Mouse (Mus musculus) midbrain, embryonic 10.5 days (tissue): ENCODE data around the gene Bloc1s6. TPM values are rescaled to one million over a fixed set of nuclear protein-coding genes. Genes with fewer than 3 reads are reported as not detected.

ENCODE experiments used
- DNase-seq: peaks from one replicate; pipeline ENCODE4 v3.0.0-alpha.2; 2017; ENCODE audit warnings: low spot score
- H3K27ac ChIP-seq: fragments of 300-500 bp; sonication (generic); replicated peaks from 2 replicates; pipeline ENCODE4 v1.5.1; 2016; ENCODE audit warnings: mild to moderate bottlenecking
- H3K27me3 ChIP-seq: fragments of 300-500 bp; sonication (generic); 2 replicates; pipeline ENCODE4 v1.6.1; 2016; ENCODE audit warnings: low read depth, mild to moderate bottlenecking; ENCODE audit not compliant: poor library complexity, severe bottlenecking
- H3K36me3 ChIP-seq: fragments of 300-500 bp; sonication (generic); 2 replicates; pipeline ENCODE4 v1.6.1; 2016; ENCODE audit warnings: mild to moderate bottlenecking, moderate library complexity
- H3K4me1 ChIP-seq: fragments of 300-500 bp; sonication (generic); 2 replicates; pipeline ENCODE4 v1.6.1; 2016
- H3K4me3 ChIP-seq: fragments of 300-500 bp; sonication (generic); 2 replicates; pipeline ENCODE4 v1.5.1; 2016; ENCODE audit warnings: mild to moderate bottlenecking, moderate library complexity
- H3K9me3 ChIP-seq: fragments of 300-500 bp; sonication (generic); replicated peaks from 2 replicates; pipeline ENCODE4 v1.6.1; 2016; ENCODE audit warnings: mild to moderate bottlenecking
- WGBS: fragments of 180-500 bp; shearing (Covaris S2); methylation state at CpG from one replicate; pipeline ENCODE4 v1.1.7; 2016; 5-methylcytosine and 5-hydroxymethylcytosine counted together
- polyA plus RNA-seq: library from polyadenylated mRNA; unstranded; fragments of >200 nt; fragmentation: Nextera tagmentation; extraction: Ambion mirVana; gene quantifications from 2 replicates; pipeline ENCODE4 v1.2.1, GENCODE M21; 2016

Gene Bloc1s6
- polyA plus RNA-seq, 1 experiment from 2014 or later = 76.0 TPM

- Histone ChIP-seq H3K27ac (no peak overlapping the region), H3K4me3 (no peak overlapping the region), H3K36me3 (no peaks in the 10 kb centered on the region), H3K9me3 (no peaks in the 10 kb centered on the region), H3K27me3 (no peaks in the 10 kb centered on the region), H3K4me1 (no peaks in the 10 kb centered on the region)
- DNase-seq = no peak
- WGBS = 89% methylated on average over 1 of the region's 1 CpGs
These were observed 34.6 kb downstream of the Bloc1s6 start for GRCm38 (mm10) chr2:122772899-122773298.

GRCm38 (mm10) chr2:122775491-122775890 is 37.2 kb downstream of the Bloc1s6 start:
- no peak for DNase-seq
- 79% methylated on average over 1 of the region's 1 CpGs for WGBS
- H3K9me3 ChIP-seq = no peaks in the 10 kb centered on the region

DNA sequence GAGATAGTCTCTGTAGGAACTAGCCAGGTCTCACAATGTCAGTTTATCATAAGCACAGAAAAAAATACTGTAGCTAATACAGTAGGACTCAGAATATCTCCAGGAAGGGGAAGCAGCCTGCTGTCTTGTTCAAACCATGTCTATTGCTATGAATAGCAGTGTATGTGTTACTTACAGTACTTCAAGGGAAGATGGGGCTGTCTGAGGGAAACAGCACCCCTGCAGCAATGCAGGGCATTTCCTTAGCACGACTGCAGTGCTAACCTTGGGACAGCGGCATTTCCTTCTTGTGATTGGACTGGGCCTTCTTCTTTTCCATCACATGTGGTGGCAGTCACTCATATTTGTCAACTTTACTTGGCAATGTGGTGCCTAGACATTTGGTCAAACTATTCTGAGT is 38.5 kb downstream of the Bloc1s6 start:
- Histone ChIP-seq H3K27ac (no peak overlapping the region), H3K4me3 (no peak overlapping the region), H3K27me3 (no peaks in the 10 kb centered on the region), H3K36me3 (no peaks in the 10 kb centered on the region), H3K4me1 (no peaks in the 10 kb centered on the region), H3K9me3 (no peaks in the 10 kb centered on the region)
- WGBS = 81% methylated on average over 2 of the region's 2 CpGs
- DNase-seq = no peak

More at GRCm38 (mm10) chr2:122775491-122775890, 37.2 kb downstream of the Bloc1s6 start:
- Histone ChIP-seq H3K27me3 (no peaks in the 10 kb centered on the region), H3K4me1 (no peaks in the 10 kb centered on the region), H3K27ac (no peak overlapping the region), H3K4me3 (no peak overlapping the region), H3K36me3 (no peaks in the 10 kb centered on the region)

GRCm38 (mm10) chr2:122779967-122780366 is 41.7 kb downstream of the Bloc1s6 start:
- H3K27me3 ChIP-seq = no peaks in the 10 kb centered on the region
- WGBS = 72% methylated on average over 5 of the region's 5 CpGs
- H3K36me3 ChIP-seq = no peaks in the 10 kb centered on the region
- no peaks in the 10 kb centered on the region for H3K4me1 ChIP-seq
- no peak for DNase-seq
- H3K9me3 ChIP-seq = no peaks in the 10 kb centered on the region
- H3K4me3 ChIP-seq = no peak overlapping the region
- no peak overlapping the region for H3K27ac ChIP-seq

- Histone ChIP-seq H3K36me3 (no peaks in the 10 kb centered on the region), H3K9me3 (no peaks in the 10 kb centered on the region), H3K4me1 (no peaks in the 10 kb centered on the region), H3K27ac (no peak overlapping the region), H3K27me3 (no peaks in the 10 kb centered on the region), H3K4me3 (no peak overlapping the region)
- 83% methylated on average over 3 of the region's 3 CpGs for WGBS
- no peak for DNase-seq
These were observed 42.1 kb downstream of the Bloc1s6 start for GRCm38 (mm10) chr2:122780447-122780846.

DNA sequence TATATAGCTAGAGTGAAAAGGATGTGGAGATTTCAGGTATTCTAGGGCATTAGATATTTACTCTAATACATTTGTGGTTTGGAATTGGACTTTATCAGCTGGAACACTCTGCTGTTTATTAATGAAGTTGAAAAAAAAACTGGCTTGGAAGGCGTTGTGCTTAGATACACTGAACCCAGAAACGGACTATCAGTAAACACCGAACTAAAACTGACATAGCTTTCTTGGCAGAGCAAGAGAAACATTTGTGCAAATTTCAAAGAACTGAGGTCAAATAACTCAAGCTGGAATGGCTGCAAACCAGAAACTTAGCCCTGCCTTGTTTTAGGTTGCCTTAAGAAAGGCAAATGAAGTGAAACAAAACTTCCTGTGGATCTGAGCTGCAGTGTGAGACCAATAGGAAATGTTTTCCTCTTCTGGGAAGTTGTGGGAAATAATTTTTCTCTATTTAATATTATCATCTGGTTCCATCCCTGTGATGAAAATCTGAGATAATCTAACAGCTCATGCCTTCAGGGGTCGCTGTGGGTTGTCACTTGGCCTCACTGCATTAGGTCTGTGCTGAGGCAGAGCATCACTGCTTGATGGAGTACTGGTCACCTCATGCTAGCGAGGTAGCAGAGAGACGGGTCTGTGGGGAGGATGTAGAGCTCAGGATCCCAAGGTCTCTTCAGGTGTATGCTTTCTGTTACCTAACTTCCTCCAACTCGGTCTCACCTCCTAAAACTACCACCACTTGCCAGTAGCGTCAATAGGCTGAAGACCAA is 43.5 kb downstream of the Bloc1s6 start:
- WGBS = 81% methylated on average over 8 of the region's 8 CpGs
- no peak for DNase-seq
- Histone ChIP-seq H3K4me3 (no peak overlapping the region), H3K36me3 (no peaks in the 10 kb centered on the region), H3K27ac (no peak overlapping the region), H3K4me1 (no peaks in the 10 kb centered on the region), H3K9me3 (no peaks in the 10 kb centered on the region), H3K27me3 (no peaks in the 10 kb centered on the region)

- H3K27ac ChIP-seq = no peak overlapping the region
- H3K4me3 ChIP-seq = no peak overlapping the region
- no peak for DNase-seq
- H3K9me3 ChIP-seq = no peaks in the 10 kb centered on the region
- H3K4me1 ChIP-seq = no peaks in the 10 kb centered on the region
- WGBS = 94% methylated on average over 2 of the region's 2 CpGs
- no peaks in the 10 kb centered on the region for H3K36me3 ChIP-seq
- H3K27me3 ChIP-seq = no peaks in the 10 kb centered on the region
These were observed 45.4 kb downstream of the Bloc1s6 start for GRCm38 (mm10) chr2:122783730-122784129.

DNA sequence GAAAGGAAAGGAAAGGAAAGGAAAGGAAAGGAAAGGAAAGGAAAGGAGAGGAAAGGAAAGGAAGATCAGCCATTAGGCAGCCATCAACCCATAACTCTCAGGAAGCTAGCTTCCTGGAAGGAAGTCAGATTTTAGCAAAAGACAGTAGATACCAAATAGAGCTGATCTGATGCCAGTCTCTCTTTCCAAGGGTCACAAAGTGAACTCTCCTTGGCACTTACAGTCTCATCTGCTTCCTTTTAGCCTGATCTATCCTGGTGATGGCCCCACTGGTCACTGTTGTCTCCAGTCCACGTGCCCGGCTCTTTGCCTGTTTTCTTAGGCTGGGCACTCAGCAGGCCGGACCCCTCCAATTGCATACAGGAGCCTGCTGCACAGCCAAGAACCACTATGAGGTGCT is 46.4 kb downstream of the Bloc1s6 start:
- Histone ChIP-seq H3K36me3 (no peaks in the 10 kb centered on the region), H3K27ac (no peak overlapping the region), H3K4me3 (no peak overlapping the region), H3K27me3 (no peaks in the 10 kb centered on the region), H3K9me3 (no peaks in the 10 kb centered on the region), H3K4me1 (no peaks in the 10 kb centered on the region)
- 90% methylated on average over 3 of the region's 3 CpGs for WGBS
- no peak for DNase-seq

GRCm38 (mm10) chr2:122786167-122786566 is 47.9 kb downstream of the Bloc1s6 start:
- WGBS = 89% methylated on average over 2 of the region's 2 CpGs
- Histone ChIP-seq H3K27me3 (no peaks in the 10 kb centered on the region), H3K4me1 (no peaks in the 10 kb centered on the region), H3K4me3 (no peak overlapping the region), H3K9me3 (no peaks in the 10 kb centered on the region), H3K36me3 (no peaks in the 10 kb centered on the region), H3K27ac (no peak overlapping the region)
- DNase-seq = no peak

DNA sequence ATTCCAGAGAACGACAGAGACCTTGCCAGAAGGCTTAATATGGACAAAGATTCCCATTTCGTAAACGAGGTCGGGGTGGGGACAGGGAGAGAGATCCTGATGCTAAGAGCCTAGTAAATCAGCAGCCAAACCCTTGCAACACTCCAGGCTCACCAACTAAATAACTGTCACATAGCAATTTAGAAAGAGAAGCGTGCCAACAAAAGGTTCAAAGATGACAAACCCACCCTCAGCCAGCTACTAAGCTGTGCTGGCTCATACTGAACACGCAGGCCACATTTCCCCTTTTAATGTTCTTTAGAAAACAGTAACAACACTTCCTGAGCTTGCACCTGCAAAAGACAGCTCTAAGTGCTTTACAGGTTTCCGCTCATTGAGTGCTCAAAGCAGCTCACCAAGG is 51.0 kb downstream of the Bloc1s6 start:
- Histone ChIP-seq H3K36me3 (no peaks in the 10 kb centered on the region), H3K4me1 (no peaks in the 10 kb centered on the region), H3K4me3 (no peak overlapping the region), H3K27me3 (no peaks in the 10 kb centered on the region), H3K9me3 (no peaks in the 10 kb centered on the region), H3K27ac (no peak overlapping the region)
- DNase-seq = no peak
- WGBS = 86% methylated on average over 7 of the region's 7 CpGs

DNA sequence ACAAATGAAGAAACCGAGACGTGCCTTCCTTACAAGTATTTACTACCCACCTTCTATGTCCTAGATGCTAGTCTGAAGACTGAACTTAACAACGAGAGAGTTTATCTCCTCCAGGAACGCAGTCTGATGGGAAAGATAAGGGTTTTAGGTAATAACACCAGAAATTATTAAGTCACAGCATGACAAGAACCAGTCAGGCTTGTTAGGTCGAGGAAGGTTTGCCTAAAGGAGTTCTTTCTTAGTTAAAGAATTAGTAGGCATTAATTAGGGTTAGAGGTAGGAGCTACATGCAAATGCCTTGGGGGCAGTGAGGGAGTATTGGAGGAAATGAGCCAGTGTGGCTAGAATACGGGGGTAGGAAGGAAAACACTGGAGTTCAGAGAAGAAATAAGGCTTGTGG is 51.4 kb downstream of the Bloc1s6 start:
- H3K27me3 ChIP-seq = no peaks in the 10 kb centered on the region
- DNase-seq = no peak
- H3K36me3 ChIP-seq = no peaks in the 10 kb centered on the region
- no peak overlapping the region for H3K4me3 ChIP-seq
- no peaks in the 10 kb centered on the region for H3K4me1 ChIP-seq
- no peaks in the 10 kb centered on the region for H3K9me3 ChIP-seq
- WGBS = 77% methylated on average over 6 of the region's 6 CpGs
- H3K27ac ChIP-seq = no peak overlapping the region
